Mouse (Mus musculus) left cerebral cortex, adult 2 months (tissue): ENCODE measurements around the gene Brsk1. TPM values are rescaled to one million over a fixed set of nuclear protein-coding genes. Genes with fewer than 3 reads are reported as not detected.

Experiments
- DNase-seq, 2 experiments: peaks; one replicate each; pipeline ENCODE4 v3.0.0; 2021 to 2022; ENCODE audit warnings: low spot score in 2 of 2, mixed read lengths in 1 of 2; ENCODE audit errors: extremely low spot score in 1 of 2
- H3K27ac ChIP-seq: fragments of 200-600 bp; 2 replicates; pipeline ENCODE4 v1.8.1; 2022
- H3K4me3 ChIP-seq: fragments of 200-600 bp; 2 replicates; pipeline ENCODE4 v1.8.1; 2022
- CTCF ChIP-seq: fragments of 200-600 bp; IDR thresholded peaks from 2 replicates; pipeline ENCODE4 v1.8.1; 2022; ENCODE audit warnings: antibody characterized with exemption, mild to moderate bottlenecking, moderate library complexity
- intact Hi-C: fragments of 180-260 bp; cut with DNase I; formaldehyde crosslinking; loops from one replicate; pipeline ENCODE4 v1.15.1; 2025
- total RNA-seq, 2 experiments: library from RNA; stranded (reverse); gene quantifications; 2 replicates each; pipeline ENCODE4 v1.2.3; 2021

The Brsk1 gene
- total RNA-seq, 2 experiments from 2014 or later: 425 to 440 TPM

DNA sequence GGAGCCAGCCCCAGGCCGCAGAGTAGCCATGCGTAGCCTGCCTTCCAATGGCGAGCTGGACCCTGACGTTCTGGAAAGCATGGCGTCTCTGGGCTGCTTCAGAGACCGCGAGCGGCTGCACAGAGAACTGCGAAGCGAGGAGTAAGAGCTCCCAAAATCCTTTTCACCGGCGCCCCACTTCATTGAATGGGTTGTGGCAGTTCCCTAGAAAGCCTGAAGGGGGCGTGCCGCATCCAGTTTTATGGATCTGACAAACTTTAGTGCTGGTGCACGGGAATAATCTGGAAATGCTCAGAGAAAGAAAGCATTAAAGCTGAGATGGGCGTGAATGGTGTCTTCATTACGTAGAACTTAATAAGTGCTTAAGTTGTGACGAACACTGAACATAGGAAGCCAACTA, 14.7 kb downstream of the Brsk1 start:
- intact Hi-C loops: loop anchor here (2.0 kb wide), 1 partner anchor 88 kb away; the partner anchor contains the start of gene Rpl28
- DNase-seq: no peak
- Histone ChIP-seq H3K27ac (no peak overlapping the region), H3K4me3 (no peak overlapping the region)
- peak; percentile 72 for TF ChIP-seq CTCF

DNA sequence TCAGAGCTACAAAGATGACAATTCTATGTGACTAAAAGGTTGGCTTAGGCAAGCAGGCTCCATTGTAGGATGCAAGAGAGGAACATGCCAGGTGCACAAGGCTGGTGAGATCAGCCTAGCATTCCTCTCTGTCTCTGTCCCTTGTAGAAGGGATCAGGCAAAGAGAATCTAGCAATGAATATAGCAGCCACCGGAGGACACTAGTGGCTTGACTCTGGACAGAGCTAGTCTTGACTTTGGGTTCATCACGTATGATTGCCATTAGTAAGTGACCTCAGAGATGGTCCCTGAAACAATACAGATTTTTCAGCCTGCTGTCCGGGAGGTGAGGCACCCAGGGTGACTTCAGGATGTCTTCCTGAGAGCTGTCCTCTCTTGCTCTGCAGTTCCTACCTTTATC, 22.2 kb downstream of the Brsk1 start:
- DNase-seq: no peak
- H3K4me3 ChIP-seq: no peak overlapping the region
- TF ChIP-seq CTCF: no peak
- no peak overlapping the region for H3K27ac ChIP-seq
- intact Hi-C loops: loop anchor here (1.0 kb wide), 1 partner anchor 17 kb away; no protein-coding TSS in a partner anchor

DNA sequence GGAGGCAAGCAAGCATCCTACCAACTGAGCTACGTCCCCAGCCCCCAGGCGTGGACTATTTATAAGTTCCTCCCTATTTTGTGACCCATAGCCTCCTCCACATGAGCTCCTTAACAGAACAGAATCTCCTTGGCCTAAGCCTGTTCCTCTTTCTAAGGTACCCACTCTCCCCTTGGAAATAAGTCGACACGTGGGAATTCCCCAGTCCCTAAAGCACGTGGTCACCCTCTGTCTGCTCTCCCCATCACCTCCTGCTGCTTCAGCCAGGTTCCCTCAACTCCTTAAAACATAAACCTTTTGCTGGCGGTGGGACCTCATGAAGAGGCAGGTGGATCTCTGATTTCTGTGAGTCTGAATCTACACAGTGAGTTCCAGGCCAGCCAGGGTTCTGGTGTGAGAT, 26.6 kb downstream of the Brsk1 start:
- Histone ChIP-seq H3K27ac (no peak overlapping the region), H3K4me3 (no peak overlapping the region)
- no peak for TF ChIP-seq CTCF
- intact Hi-C loops: no loop called here
- DNase-seq: no peak

DNA sequence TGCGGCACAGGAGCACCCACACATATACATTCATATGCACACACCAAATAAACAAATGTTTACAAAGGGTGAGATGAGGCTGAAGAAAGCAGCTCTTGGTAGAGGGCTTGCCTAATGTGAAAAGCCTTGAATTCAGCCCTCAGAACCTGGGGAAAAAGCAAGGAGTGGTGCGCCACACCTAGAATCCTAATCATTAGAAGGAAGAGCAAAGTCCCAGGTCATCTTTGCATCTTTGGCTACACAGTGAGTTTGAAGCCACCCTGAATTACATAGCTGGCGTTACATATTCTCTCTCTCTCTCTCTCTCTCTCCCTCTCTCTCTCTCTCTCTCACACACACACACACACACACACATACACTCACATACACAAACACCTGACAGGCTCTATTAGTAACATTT, 28.9 kb downstream of the Brsk1 start:
- no peak for DNase-seq
- intact Hi-C loops: no loop called here
- TF ChIP-seq CTCF: no peak
- Histone ChIP-seq H3K4me3 (no peak overlapping the region), H3K27ac (no peak overlapping the region)

DNA sequence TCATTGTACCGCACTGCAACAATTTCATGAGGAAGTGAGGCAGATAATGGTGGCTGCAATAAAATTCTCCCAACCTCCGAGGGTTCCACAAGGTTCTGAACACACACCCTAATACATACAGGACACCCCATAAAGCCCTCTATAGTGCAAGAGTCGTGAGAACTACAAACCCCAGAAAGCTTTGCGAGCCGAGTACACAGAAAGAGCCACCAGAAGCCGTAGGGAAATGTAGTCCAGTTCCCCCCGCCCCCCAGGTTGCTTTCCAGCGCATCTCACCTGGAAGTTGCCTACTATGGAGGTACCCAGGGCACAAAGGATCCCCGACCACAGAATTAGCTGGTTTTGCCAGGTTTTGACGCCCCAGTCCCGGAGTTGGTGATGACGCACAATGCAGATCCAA, 33.1 kb downstream of the Brsk1 start:
- intact Hi-C loops: loop anchor here (5.0 kb wide), 1 partner anchor 69 kb away; the partner anchor contains the start of gene Rpl28
- Histone ChIP-seq H3K4me3 (peak overlapping the region; percentile 43), H3K27ac (peak overlapping the region; percentile 24; the same call in 1 of the 2 replicates)
- DNase-seq: peak; percentile 31 to 53
- TF ChIP-seq CTCF: no peak

DNA sequence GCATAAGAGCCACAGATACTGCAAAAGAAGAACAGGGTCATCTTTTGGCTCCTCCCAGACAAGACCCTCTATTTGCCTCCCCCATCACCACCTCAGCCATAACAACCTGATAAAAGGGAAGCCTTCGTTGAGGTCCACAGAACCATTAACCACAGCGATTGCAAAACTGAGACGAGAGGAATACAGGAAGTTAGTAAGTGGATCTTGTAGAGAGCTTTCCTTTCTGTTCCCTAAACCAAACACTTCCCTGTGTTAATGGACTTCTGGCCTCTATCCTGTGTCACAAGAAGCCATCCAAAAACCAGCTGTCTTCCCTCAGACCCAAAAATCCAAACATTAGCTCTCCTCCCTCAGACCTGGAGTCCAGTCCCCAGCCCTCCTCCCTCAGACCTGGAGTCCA, 34.0 kb downstream of the Brsk1 start:
- Histone ChIP-seq H3K27ac (no peak overlapping the region), H3K4me3 (no peak overlapping the region)
- intact Hi-C loops: loop anchor here (5.0 kb wide), 1 partner anchor 68 kb away; the partner anchor contains the start of gene Rpl28
- no peak for TF ChIP-seq CTCF
- DNase-seq: no peak

DNA sequence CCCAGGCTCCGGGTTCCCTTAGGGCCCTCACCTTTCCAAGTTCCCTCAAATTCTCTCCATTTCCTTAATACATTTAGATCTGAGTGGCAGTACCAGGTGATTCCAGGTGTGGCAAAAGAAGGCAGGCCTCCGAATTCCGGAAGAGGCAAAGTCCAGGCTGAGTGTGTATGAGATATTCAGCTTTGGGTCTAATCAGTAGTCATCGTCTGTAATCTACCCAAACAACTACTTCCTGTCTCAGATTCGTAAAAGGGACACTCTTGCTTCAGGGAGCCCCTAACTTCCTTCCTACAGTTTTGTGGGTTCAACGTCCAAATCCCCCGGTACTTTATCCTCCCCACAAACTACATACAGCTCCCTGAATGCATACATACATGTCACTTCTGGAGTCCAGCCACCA, 34.8 kb downstream of the Brsk1 start, which contains the start of gene Tmem150b:
Tmem150b (minus strand) TSS at position 81 of the 400 bp plus-strand sequence.
- intact Hi-C loops: no loop called here
- no peak within 1 kb of the TSS for H3K27ac ChIP-seq
- DNase-seq: no peak
- H3K4me3 ChIP-seq: no peak within 1 kb of the TSS
- TF ChIP-seq CTCF: no peak

DNA sequence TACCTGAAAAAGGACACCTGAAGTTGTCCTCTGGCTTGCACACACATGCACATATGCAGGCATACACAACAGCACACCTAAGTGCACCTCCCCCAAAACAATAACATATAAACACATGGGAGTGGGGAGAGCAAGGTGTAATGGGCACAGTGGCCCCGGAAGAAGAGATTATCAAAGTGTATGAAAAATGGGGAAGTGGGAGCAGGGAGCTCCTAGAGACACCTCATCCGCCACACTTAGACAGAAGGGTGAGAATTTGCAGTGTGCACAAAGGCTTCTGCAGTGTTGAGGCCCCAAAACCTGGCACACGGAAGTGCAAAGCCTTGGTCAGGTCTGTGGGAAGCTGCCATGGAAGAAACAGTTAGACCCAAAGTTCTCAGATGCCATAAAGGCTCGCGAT, 40.7 kb downstream of the Brsk1 start:
- H3K27ac ChIP-seq: no peak overlapping the region
- no peak overlapping the region for H3K4me3 ChIP-seq
- DNase-seq: no peak
- intact Hi-C loops: no loop called here
- TF ChIP-seq CTCF: no peak

DNA sequence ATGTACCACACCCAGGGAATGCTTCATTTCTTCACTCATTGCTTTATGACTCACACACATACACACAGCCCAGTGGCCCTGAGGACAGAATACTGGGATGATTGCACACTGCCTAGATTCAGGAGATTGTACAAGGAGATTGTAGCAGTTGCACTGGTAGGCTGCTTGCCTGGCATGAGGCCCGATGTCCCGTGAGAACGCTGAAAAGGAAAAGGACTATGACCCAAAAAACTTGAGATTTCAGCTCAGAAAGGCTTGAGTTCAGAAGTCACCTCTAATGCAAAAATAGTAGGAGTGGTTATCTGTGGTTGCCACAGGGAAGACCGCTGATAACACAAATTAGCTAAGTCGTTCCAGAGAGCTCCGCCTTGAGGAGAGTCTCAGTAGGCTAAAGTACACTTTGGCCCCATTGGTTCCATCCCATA, 42.6 kb downstream of the Brsk1 start:
- intact Hi-C loops: no loop called here
- Histone ChIP-seq H3K27ac (no peak overlapping the region), H3K4me3 (no peak overlapping the region)
- no peak for TF ChIP-seq CTCF
- DNase-seq: no peak

DNA sequence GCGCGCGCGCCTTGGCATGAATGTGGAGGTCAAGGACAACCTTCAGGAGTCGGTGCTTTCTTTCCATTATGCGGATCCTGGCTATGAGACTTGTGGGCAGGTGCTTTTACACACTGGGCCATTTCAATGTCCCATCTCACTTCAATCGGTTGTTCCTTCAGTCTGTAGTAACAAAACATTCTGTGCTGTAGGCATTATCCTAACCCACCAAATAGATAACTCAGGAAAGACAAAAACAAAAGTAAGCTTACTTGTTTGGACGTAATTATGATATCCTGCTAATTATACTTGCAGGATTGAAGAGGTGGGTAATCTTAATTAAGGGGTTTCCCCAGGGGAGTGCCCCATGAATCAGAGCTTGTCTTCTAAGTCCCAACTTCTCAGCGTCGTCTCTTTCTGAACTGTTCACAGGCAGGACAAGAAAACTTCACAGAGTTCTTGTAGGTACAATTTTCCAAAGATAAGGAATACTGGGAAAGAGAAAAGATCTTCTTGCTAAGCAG, 48.7 kb downstream of the Brsk1 start:
- peak overlapping the region; percentile 72 for H3K27ac ChIP-seq
- no peak for DNase-seq
- intact Hi-C loops: no loop called here
- H3K4me3 ChIP-seq: peak overlapping the region; percentile 40
- TF ChIP-seq CTCF: no peak

DNA sequence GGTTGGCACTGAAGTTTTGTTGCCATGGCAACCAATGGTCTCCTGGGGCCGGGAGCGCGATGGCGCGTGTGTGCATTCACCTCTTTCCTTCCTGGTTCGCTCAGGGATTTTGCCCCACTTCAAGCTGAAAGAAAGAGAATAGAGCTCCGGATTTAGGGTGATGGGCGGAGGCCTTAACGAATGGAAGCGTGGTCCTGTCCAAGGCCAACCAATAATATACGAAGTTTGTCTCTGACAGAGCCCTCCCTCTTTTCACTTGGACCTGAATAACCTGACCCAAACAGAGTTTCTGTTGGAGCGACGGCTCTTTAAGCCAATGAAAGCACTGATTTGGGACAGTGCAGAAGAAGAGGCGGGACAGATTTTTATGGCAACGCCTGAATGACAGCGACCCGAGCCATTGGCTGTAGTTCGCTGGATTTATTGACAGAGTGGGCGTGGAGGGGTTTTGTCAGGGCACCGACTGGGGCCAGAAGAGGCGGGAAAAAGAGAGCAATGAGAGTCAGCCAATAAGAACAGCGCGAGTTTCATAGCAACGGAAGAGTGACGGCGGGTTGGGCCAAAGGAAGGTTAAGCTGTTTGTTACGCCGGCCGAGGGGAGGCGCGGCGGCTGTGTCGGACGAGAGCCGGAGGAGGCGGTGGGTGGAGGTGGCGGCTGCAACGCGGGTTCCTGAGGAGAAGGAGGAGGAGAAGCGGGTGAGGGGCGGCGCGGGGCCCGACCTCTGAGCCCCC, 49.3 kb downstream of the Brsk1 start, which contains the start of gene Kmt5c:
Kmt5c (plus strand) TSS at position 572 of the 732 bp plus-strand sequence.
- Histone ChIP-seq H3K27ac (peak within 1 kb of the TSS; percentile 92), H3K4me3 (peak within 1 kb of the TSS; percentile 84)
- intact Hi-C loops: loop anchor here (2.0 kb wide), 1 partner anchor 51 kb away; no protein-coding TSS in a partner anchor
- DNase-seq: peak; percentile 96 to 99
- peak; percentile 37 for TF ChIP-seq CTCF

DNA sequence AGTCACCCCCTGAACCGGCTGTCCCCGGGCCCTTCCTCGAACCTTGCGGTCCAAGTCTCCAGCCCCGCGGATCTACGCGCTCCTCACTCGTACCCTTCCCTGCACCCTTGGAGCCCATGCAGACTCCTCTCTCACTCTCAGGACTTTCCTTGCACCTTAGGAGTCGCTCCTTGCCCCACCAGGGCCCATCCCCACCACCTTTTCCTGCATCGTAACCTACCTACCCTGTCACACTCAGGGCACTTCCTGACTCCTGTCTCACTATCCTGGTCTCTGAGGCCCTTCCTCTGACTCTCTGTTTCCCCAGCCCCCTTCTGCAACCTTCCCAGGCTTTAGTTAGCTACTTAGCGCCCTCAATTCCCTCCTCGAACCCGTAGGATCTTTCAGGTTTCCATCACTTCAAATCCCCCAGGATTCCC, 49.9 kb downstream of the Brsk1 start:
- H3K4me3 ChIP-seq: peak overlapping the region; percentile 84
- DNase-seq: peak in 1 of 2 experiments; percentile 23
- intact Hi-C loops: loop anchor here (2.0 kb wide), 1 partner anchor 50 kb away; no protein-coding TSS in a partner anchor
- TF ChIP-seq CTCF: no peak
- H3K27ac ChIP-seq: peak overlapping the region; percentile 92
